ENCODE assay signal across 26 mouse cellular contexts in the genomic region with DNA sequence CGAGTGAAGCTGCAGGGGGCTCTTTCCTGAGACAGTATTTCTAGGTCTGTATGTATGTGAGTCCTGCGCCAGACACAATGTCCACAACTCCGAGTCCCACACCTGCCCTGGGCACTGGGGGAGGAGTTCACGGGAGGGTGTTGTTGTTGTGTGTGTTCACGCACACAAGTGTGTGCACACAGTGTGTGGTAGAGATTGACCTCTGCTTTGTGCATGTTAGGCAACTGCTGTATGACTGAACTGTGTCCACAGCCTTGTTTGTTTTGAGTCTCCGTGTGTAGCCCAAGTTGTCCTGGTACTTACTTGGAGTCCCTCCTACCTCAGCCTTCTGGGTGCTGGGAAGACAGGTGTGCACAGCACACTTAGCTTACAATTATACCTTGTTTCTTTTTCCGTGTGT. TPM values are rescaled to one million over a fixed set of nuclear protein-coding genes. Genes with fewer than 3 reads are reported as not detected.
DNase-seq lines count a peak whose midpoint lies in the region; ATAC-seq and TF ChIP-seq lines count a peak whose summit lies in the region.
"Had no signal": no experiment of that assay in that cellular context is flagged by ENCODE, and none has a peak within 500 bp of the region (broad histone marks: within the 10 kb centered on the region; RNA-seq: fewer than 3 reads in every experiment).

No protein-coding gene starts in this region.

- no peak for TF ChIP-seq CTCF in forebrain, postnatal 0 days (IDR thresholded peaks at IDR 0.05; ENCODE audit: low read depth)
- no peak for TF ChIP-seq CTCF in kidney, postnatal 0 days (IDR thresholded peaks at IDR 0.05; ENCODE audit: low read depth)
- no peak for TF ChIP-seq CTCF in intestine, postnatal 0 days (IDR thresholded peaks at IDR 0.05; ENCODE audit: low read depth)

- peaks cover 3% of the 10 kb centered on the region; the same call in 1 of the 2 replicates for H3K4me1 ChIP-seq in forebrain, embryonic 14.5 days (ENCODE audit: control insufficient read depth, insufficient read depth, low read length)
- H3K4me1 ChIP-seq in forebrain, postnatal 0 days (ENCODE audit: insufficient read depth) = no peaks in the 10 kb centered on the region
- no peaks in the 10 kb centered on the region for H3K4me1 ChIP-seq in kidney, postnatal 0 days (replicated peaks; ENCODE audit: insufficient read depth, low read length)
- peaks cover 9% of the 10 kb centered on the region; the same call in 1 of the 2 replicates for H3K4me1 ChIP-seq in intestine, postnatal 0 days (replicated peaks; ENCODE audit: control insufficient read depth, insufficient read depth, low read length)
- peaks cover 46% of the 10 kb centered on the region for H3K4me1 ChIP-seq in liver, embryonic 15.5 days (replicated peaks)
- H3K4me1 ChIP-seq in hindbrain, embryonic 13.5 days (replicated peaks) = peaks cover 8% of the 10 kb centered on the region; the same call in 1 of the 2 replicates
- H3K4me1 ChIP-seq: heart, embryonic 12.5 days; limb, embryonic 12.5 days had no signal

- ATAC-seq in forebrain, embryonic 14.5 days = no peak
- ATAC-seq in forebrain, postnatal 0 days = no peak
- no peak for ATAC-seq in kidney, postnatal 0 days (replicated peaks; ENCODE audit: low FRiP score, low read depth)
- no peak for ATAC-seq in intestine, postnatal 0 days
- ATAC-seq in liver, embryonic 15.5 days (ENCODE audit: insufficient read depth) = peak; percentile 33; the same call in 1 of the 2 replicates
- ATAC-seq in hindbrain, embryonic 13.5 days (ENCODE audit: low FRiP score) = no peak
- ATAC-seq: midbrain, embryonic 16.5 days had no signal

- no peaks in the 10 kb centered on the region for H3K9me3 ChIP-seq in forebrain, embryonic 14.5 days (replicated peaks; ENCODE audit: control insufficient read depth, low read length)
- H3K9me3 ChIP-seq in forebrain, postnatal 0 days (ENCODE audit: low read length) = no peaks in the 10 kb centered on the region
- H3K9me3 ChIP-seq in kidney, postnatal 0 days (replicated peaks; ENCODE audit: low read length) = no peaks in the 10 kb centered on the region
- no peaks in the 10 kb centered on the region for H3K9me3 ChIP-seq in intestine, postnatal 0 days (ENCODE audit: control insufficient read depth)
- no peaks in the 10 kb centered on the region for H3K9me3 ChIP-seq in liver, embryonic 15.5 days (replicated peaks)
- H3K9me3 ChIP-seq in hindbrain, embryonic 13.5 days = no peaks in the 10 kb centered on the region
- H3K9me3 ChIP-seq: G1E; heart, embryonic 12.5 days; limb, embryonic 12.5 days had no signal

- no peak for DNase-seq in forebrain, embryonic 14.5 days (ENCODE audit: low spot score)
- no peak for DNase-seq in forebrain, postnatal 0 days
- DNase-seq in kidney, postnatal 0 days (ENCODE audit: low spot score) = no peak
- no peak for DNase-seq in kidney, adult 11 months
- DNase-seq in spleen, postnatal 14 days (ENCODE audit: low spot score in 2 of 2) = no peak
- DNase-seq: adrenal gland, postnatal 10 days; cerebellum, adult 8-10 months; cerebellum, postnatal 36 days; gastrocnemius, adult 2 months; gastrocnemius, postnatal 36 days; heart, adult 18-20 months; heart, postnatal 4 days; lung, embryonic 14.5 days; lung, postnatal 14 days; right cerebral cortex, postnatal 4 days; thymus, adult 2 months; thymus, postnatal 36 days had no signal

- H3K36me3 ChIP-seq in forebrain, embryonic 14.5 days (ENCODE audit: control insufficient read depth, insufficient read depth, low read length) = peaks cover 100% of the 10 kb centered on the region
- H3K36me3 ChIP-seq in forebrain, postnatal 0 days (ENCODE audit: insufficient read depth) = peaks cover 77% of the 10 kb centered on the region
- H3K36me3 ChIP-seq in kidney, postnatal 0 days (ENCODE audit: insufficient read depth, low read length) = peaks cover 53% of the 10 kb centered on the region
- H3K36me3 ChIP-seq in intestine, postnatal 0 days (ENCODE audit: control insufficient read depth, insufficient read depth) = peaks cover 90% of the 10 kb centered on the region
- H3K36me3 ChIP-seq in liver, embryonic 15.5 days (replicated peaks) = peaks cover 75% of the 10 kb centered on the region
- peaks cover 99% of the 10 kb centered on the region for H3K36me3 ChIP-seq in hindbrain, embryonic 13.5 days

- no peak overlapping the region for H3K4me2 ChIP-seq in forebrain, embryonic 14.5 days (ENCODE audit: low read length)
- no peak overlapping the region for H3K4me2 ChIP-seq in forebrain, postnatal 0 days (ENCODE audit: low read depth)
- H3K4me2 ChIP-seq in kidney, postnatal 0 days (ENCODE audit: low read length) = no peak overlapping the region
- H3K4me2 ChIP-seq in intestine, postnatal 0 days (replicated peaks; ENCODE audit: low read depth) = no peak overlapping the region
- no peak overlapping the region for H3K4me2 ChIP-seq in liver, embryonic 15.5 days
- H3K4me2 ChIP-seq in hindbrain, embryonic 13.5 days = no peak overlapping the region
- H3K4me2 ChIP-seq: heart, embryonic 12.5 days; hindbrain, embryonic 14.5 days; limb, embryonic 12.5 days; lung, embryonic 14.5 days; midbrain, embryonic 11.5 days had no signal

- no peak overlapping the region for H3K9ac ChIP-seq in forebrain, embryonic 14.5 days (ENCODE audit: low read length)
- H3K9ac ChIP-seq in forebrain, postnatal 0 days = no peak overlapping the region
- H3K9ac ChIP-seq in kidney, postnatal 0 days (ENCODE audit: low read depth, low read length) = no peak overlapping the region
- no peak overlapping the region for H3K9ac ChIP-seq in intestine, postnatal 0 days (ENCODE audit: low read depth, low read length)
- H3K9ac ChIP-seq in liver, embryonic 15.5 days = no peak overlapping the region
- H3K9ac ChIP-seq in hindbrain, embryonic 13.5 days = no peak overlapping the region
- H3K9ac ChIP-seq: heart, embryonic 12.5 days; hindbrain, embryonic 14.5 days; limb, embryonic 12.5 days; lung, embryonic 14.5 days had no signal

- no peaks in the 10 kb centered on the region for H3K27me3 ChIP-seq in forebrain, embryonic 14.5 days (replicated peaks; ENCODE audit: control insufficient read depth, insufficient read depth, low read length)
- H3K27me3 ChIP-seq in forebrain, postnatal 0 days (ENCODE audit: insufficient read depth, low read length) = no peaks in the 10 kb centered on the region
- no peaks in the 10 kb centered on the region for H3K27me3 ChIP-seq in kidney, postnatal 0 days (ENCODE audit: insufficient read depth, low read length)
- H3K27me3 ChIP-seq in intestine, postnatal 0 days (replicated peaks; ENCODE audit: control insufficient read depth, insufficient read depth, low read length) = no peaks in the 10 kb centered on the region
- H3K27me3 ChIP-seq in liver, embryonic 15.5 days = no peaks in the 10 kb centered on the region
- no peaks in the 10 kb centered on the region for H3K27me3 ChIP-seq in hindbrain, embryonic 13.5 days
- H3K27me3 ChIP-seq: heart, embryonic 12.5 days; limb, embryonic 12.5 days had no signal

- H3K27ac ChIP-seq in forebrain, embryonic 14.5 days (ENCODE audit: low read depth, low read length) = 0 out of 2 replicates have a peak overlapping the region, but pooled peaks have one; percentile 76
- H3K27ac ChIP-seq in forebrain, postnatal 0 days (ENCODE audit: low read depth, low read length) = no peak overlapping the region
- H3K27ac ChIP-seq in kidney, postnatal 0 days = peak overlapping the region; percentile 62; the same call in 1 of the 2 replicates
- peak overlapping the region; percentile 73; the same call in 1 of the 2 replicates for H3K27ac ChIP-seq in intestine, postnatal 0 days (ENCODE audit: low read depth, low read length)
- peak overlapping the region; percentile 78 for H3K27ac ChIP-seq in liver, embryonic 15.5 days (replicated peaks)
- no peak overlapping the region for H3K27ac ChIP-seq in hindbrain, embryonic 13.5 days
- H3K27ac ChIP-seq: gastrocnemius, adult 2 months; limb, embryonic 12.5 days had no signal

- no peak overlapping the region for H3K4me3 ChIP-seq in forebrain, embryonic 14.5 days (ENCODE audit: low read depth, low read length)
- H3K4me3 ChIP-seq in forebrain, postnatal 0 days (ENCODE audit: low read depth, low read length) = no peak overlapping the region
- H3K4me3 ChIP-seq in kidney, postnatal 0 days (replicated peaks; ENCODE audit: low read depth, low read length) = no peak overlapping the region
- H3K4me3 ChIP-seq in intestine, postnatal 0 days (ENCODE audit: low read depth, low read length) = no peak overlapping the region
- H3K4me3 ChIP-seq in liver, embryonic 15.5 days (replicated peaks) = no peak overlapping the region
- no peak overlapping the region for H3K4me3 ChIP-seq in hindbrain, embryonic 13.5 days
- H3K4me3 ChIP-seq: gastrocnemius, adult 2 months; heart, embryonic 12.5 days; limb, embryonic 12.5 days had no signal

- WGBS in forebrain, embryonic 14.5 days = 95% methylated on average over 7 of the region's 7 CpGs
- WGBS in forebrain, postnatal 0 days = 91% methylated on average over 7 of the region's 7 CpGs
- WGBS in kidney, postnatal 0 days = 91% methylated on average over 7 of the region's 7 CpGs
- 69% methylated on average over 7 of the region's 7 CpGs for WGBS in intestine, postnatal 0 days
- 76% methylated on average over 7 of the region's 7 CpGs for WGBS in liver, embryonic 15.5 days (ENCODE audit: insufficient replicate concordance)
- 93% methylated on average over 7 of the region's 7 CpGs for WGBS in hindbrain, embryonic 13.5 days

RNA-seq across cellular contexts. Expression of gene Xrcc3, which starts 23.0 kb away (rescaled TPM):
- polyA plus RNA-seq in forebrain, embryonic 14.5 days (2014; fragmentation: Nextera tagmentation; extraction: Ambion mirVana) = 3.0 and 3.7 TPM in 2 replicates
- total RNA-seq in forebrain, postnatal 0 days (2014; rRNA removed) = 2.5 and 7.2 TPM in 2 replicates
- polyA plus RNA-seq in forebrain, postnatal 0 days (2015; fragmentation: Nextera tagmentation; extraction: Ambion mirVana) = 1.8 and 3.5 TPM in 2 replicates
- polyA plus RNA-seq in kidney, postnatal 0 days (2015; fragmentation: Nextera tagmentation; extraction: Ambion mirVana) = 6.3 and 6.9 TPM in 2 replicates
- 3.4 and 6.1 TPM in 2 replicates for polyA plus RNA-seq in intestine, postnatal 0 days (2015; fragmentation: Nextera tagmentation; extraction: Ambion mirVana)
- 5.1 and 5.7 TPM in 2 replicates for polyA plus RNA-seq in liver, embryonic 15.5 days (2015; fragmentation: Nextera tagmentation; extraction: Ambion mirVana)
- 3.1 and 3.6 TPM in 2 replicates for polyA plus RNA-seq in hindbrain, embryonic 13.5 days (2015; fragmentation: Nextera tagmentation; extraction: Ambion mirVana)

RNA-seq across cellular contexts. Expression of gene Zfyve21, which starts 23.3 kb away (rescaled TPM):
- polyA plus RNA-seq in forebrain, embryonic 14.5 days (2014; fragmentation: Nextera tagmentation; extraction: Ambion mirVana) = 43.0 and 45.0 TPM in 2 replicates
- total RNA-seq in forebrain, postnatal 0 days (2014; rRNA removed) = 21.2 and 24.9 TPM in 2 replicates
- polyA plus RNA-seq in forebrain, postnatal 0 days (2015; fragmentation: Nextera tagmentation; extraction: Ambion mirVana) = 27.3 and 29.5 TPM in 2 replicates
- polyA plus RNA-seq in kidney, postnatal 0 days (2015; fragmentation: Nextera tagmentation; extraction: Ambion mirVana) = 117 and 118 TPM in 2 replicates
- polyA plus RNA-seq in intestine, postnatal 0 days (2015; fragmentation: Nextera tagmentation; extraction: Ambion mirVana) = 104 and 107 TPM in 2 replicates
- 64.4 and 78.6 TPM in 2 replicates for polyA plus RNA-seq in liver, embryonic 15.5 days (2015; fragmentation: Nextera tagmentation; extraction: Ambion mirVana)
- 38.4 and 42.9 TPM in 2 replicates for polyA plus RNA-seq in hindbrain, embryonic 13.5 days (2015; fragmentation: Nextera tagmentation; extraction: Ambion mirVana)

RNA-seq across cellular contexts. Expression of gene Klc1, which starts 32.0 kb away (rescaled TPM):
- 391 and 464 TPM in 2 replicates for polyA plus RNA-seq in forebrain, embryonic 14.5 days (2014; fragmentation: Nextera tagmentation; extraction: Ambion mirVana)
- total RNA-seq in forebrain, postnatal 0 days (2014; rRNA removed) = 596 and 608 TPM in 2 replicates
- polyA plus RNA-seq in forebrain, postnatal 0 days (2015; fragmentation: Nextera tagmentation; extraction: Ambion mirVana) = 592 and 640 TPM in 2 replicates
- polyA plus RNA-seq in kidney, postnatal 0 days (2015; fragmentation: Nextera tagmentation; extraction: Ambion mirVana) = 52.6 and 61.3 TPM in 2 replicates
- 42.9 and 45.7 TPM in 2 replicates for polyA plus RNA-seq in intestine, postnatal 0 days (2015; fragmentation: Nextera tagmentation; extraction: Ambion mirVana)
- polyA plus RNA-seq in liver, embryonic 15.5 days (2015; fragmentation: Nextera tagmentation; extraction: Ambion mirVana) = 18.1 and 18.3 TPM in 2 replicates
- 571 and 589 TPM in 2 replicates for polyA plus RNA-seq in hindbrain, embryonic 13.5 days (2015; fragmentation: Nextera tagmentation; extraction: Ambion mirVana)

Comparison
In these comparisons a context has a peak if more than half of its experiments do, and no peak if none do; other contexts are left out.
1. H3K27ac ChIP-seq: peak in forebrain, embryonic 14.5 days (single experiment), kidney, postnatal 0 days (single experiment), intestine, postnatal 0 days (single experiment) and liver, embryonic 15.5 days (single experiment); none in forebrain, postnatal 0 days (single experiment) and hindbrain, embryonic 13.5 days (single experiment).